Mouse (Mus musculus): ENCODE results near the gene Tbce.

DNA sequence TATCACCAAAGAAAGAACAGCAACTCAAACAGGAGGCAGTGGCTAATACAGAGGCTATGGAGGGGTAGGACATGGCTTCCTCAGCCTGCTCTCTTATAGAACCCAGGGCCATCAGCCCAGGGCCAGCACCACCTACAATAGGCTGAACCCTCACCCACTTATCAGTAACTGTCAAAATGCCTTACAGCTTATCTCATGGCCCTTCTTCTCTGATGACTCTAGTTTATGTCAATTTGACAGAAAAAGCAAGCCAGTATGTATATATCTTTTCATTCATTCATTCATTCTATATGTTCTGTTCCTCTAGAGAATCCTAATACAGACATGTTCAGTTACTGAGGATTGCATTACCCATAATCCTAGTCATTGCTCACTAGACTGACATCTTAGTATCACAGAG, 21.2 kb downstream of the Tbce start:
- TF ChIP-seq CTCF (IDR thresholded peaks at IDR 0.05; ENCODE audit: low read depth, low read length) = no peak
- no peak for TF ChIP-seq TAL1 (conservative IDR thresholded peaks at IDR 0.05; ENCODE audit: low read depth, low read length)
- no peak for TF ChIP-seq GATA1 (IDR thresholded peaks at IDR 0.05; ENCODE audit: borderline replicate concordance, low read length)
- no peak for TF ChIP-seq GATA2 (IDR thresholded peaks at IDR 0.05; ENCODE audit: borderline replicate concordance, low read depth, low read length)
- no peak for TF ChIP-seq POLR2AphosphoS5 (IDR thresholded peaks at IDR 0.05; ENCODE audit: insufficient replicate concordance, low read depth, low read length)

Data from G1E (cell line).